Mouse (Mus musculus): ENCODE measurements around the gene Aff1. TPM values are rescaled to one million over a fixed set of nuclear protein-coding genes. Genes with fewer than 3 reads are reported as not detected.

Gene Aff1
- polyA plus RNA-seq, 1 experiment from 2014 or later: 21.9 TPM

DNA sequence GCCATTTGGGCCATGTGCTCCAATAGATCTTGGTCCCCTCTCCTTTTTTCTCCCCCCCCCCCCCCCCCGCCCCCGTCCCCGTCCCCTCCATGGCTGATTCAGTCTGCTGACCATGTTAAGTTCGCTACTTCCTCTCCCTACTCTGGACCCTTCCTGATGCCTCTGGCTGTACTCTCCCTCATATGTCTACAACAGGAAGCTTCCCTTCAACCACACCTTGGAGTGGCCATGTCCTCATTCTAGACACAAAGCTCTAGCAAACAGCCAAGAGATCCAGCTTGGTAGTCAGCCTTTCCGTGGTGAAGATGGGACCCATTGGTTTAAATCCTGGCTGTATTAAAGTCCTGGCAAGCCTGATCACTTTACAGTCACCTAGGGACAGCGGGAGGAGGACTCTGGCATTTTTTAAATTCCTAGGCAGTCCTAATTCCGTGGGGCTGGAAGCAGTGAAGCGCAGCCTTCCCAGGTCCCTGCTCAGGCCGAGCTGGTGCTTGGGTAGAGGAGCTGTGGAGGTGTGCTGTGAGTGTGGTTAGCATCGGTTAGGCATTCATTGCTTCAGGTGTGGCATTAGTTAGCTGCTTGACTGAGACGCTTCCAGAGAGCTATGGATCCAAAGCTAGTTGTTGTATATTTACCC lies 144.1 kb downstream of the Aff1 start:
- DNase-seq (ENCODE audit: low spot score): no peak

DNA sequence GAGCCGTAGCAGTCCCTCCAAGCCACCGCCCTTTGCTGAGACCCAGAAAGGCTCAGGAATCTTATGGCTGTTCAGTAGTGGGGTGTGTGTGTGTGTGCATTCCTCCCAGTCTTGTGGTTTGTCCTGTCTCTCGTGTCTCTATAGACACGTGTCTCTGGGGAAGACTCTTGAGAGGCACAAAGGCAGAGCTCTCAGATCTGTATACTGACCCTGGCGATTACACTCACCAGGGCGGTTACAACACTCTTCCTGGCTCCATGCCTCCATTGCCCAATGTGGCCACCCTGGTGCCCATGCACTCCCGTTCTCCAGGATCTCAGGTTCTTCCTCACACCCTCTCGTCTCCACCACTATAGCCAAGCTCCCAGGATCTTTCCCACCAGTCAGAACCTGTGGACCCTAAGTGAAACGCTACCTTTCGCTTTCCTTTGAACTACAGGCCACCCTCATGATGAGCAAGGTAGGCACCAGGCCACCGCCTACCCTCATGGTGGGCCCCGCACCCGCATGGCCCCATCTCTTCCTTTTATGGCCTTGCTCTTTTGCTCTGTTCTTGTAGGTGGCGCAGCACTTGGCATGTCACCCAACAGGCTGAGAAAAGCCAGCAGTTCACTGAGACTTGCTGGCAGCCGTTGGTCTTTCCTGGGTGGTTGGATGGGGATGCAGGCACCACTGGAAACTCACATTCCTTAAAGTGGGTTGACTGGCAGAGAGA lies 146.5 kb downstream of the Aff1 start:
- no peak for DNase-seq (ENCODE audit: low spot score)

DNA sequence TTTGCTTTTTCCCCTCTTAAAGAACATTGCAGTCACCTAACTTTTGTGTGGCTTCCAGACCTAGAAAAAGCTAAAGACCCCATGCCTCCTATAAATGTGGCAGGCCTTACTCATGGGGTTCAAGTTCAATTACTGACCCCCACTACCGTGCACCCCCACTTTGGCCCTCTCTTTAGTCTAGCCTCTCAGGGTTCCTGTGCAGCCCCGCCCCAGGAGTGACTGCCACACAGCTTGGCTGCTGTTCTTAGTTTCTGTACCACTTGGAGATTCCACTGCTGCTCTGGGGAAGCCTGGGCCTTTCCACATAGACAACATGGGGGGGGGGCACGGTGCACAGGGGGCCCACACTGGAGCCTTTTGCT lies 147.1 kb downstream of the Aff1 start:
- DNase-seq (ENCODE audit: low spot score): no peak

DNA sequence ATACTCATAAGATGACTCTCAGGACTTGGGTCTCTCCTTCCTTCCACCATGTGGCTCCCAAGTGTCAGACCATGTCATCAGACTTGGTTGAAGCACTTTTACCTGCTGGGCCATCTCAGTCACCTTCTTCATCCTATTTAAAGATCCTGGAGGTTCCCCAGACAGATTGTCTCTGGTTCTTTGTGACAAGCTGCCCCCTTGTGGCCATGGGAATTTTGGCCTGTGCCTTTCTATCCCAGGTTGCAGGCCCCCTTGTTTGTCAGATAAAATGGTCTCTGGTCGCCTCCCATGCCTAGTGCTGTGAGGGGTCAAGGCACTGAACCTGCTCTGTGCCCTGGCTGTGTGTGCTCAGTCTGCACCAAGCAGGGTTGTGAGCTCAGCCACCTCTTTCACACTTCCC lies 151.8 kb downstream of the Aff1 start:
- peak; percentile 55 for DNase-seq (ENCODE audit: low spot score)

DNA sequence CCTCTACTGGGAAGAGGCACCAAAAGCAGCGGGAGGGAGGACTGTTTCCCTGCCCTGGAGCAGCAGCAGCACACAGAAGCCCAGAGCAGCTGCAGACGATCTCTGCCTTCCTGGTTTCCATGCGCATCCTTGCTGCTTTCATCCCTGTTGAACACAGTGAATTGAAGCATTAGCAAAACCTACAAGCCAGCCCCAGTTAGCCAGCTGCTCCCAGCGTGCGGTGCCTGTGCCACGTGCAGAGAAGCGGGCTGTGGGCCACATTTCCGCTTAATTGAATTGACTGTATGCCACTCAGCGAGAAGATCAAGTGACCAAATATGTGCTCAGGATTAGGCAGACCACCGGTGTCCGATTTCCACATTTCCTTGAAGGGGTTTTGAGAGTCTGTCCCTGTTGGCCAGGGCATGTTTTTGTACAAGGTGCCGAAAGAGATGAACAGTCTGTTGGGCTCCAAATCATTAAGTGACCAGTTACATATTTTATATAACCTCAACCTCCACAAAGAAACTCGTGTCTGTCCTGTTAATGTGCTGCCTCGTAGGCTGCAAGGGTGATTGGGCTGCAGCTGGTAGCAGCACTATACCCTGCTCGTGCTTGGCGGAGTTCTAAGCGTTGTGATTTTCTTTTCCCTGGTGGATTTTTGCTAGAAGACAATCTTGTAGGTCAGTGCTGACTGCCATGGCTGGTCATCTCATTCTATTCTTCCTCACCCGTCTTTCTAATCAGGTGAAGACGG lies 153.4 kb downstream of the Aff1 start:
- no peak for DNase-seq (ENCODE audit: low spot score)

DNA sequence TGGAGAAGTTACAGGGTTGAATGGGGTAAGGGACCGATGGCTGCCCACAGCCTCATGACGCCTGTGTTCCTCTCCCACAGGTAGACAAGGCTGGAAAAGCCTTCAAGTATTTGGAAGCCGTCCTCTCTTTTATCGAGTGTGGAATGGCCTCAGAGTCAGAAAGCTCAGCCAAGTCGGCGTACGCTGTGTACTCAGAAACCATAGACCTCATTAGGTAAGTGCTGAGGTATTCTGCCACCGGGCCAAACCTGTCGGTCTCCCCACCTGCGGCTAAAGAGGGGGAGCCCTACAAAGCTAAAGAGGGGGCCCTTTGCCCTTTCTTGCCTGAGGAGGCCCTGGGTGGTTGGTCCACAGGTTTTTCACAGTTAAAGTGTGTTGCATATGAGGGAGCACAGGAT lies 154.0 kb downstream of the Aff1 start:
- DNase-seq (ENCODE audit: low spot score): no peak

DNA sequence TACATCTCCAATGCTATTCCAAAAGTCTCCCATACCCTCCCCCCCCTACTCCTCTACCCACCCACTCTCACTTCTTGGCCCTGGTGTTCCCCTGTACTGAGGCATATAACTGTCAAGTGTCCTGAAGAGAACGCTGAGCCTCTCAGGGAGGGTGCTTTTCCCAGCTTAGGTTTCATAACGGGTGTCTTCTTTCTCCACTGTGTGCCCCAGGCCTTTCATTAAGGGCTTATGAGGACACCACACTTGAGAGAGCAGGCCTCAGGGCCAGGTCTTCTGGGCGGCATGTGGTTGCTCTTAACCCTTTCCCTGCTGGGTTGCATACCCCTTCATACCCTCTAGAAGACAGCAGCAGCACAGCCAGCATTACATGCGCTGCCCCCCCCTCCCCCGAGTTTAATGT lies 154.4 kb downstream of the Aff1 start:
- no peak for DNase-seq (ENCODE audit: low spot score)

DNA sequence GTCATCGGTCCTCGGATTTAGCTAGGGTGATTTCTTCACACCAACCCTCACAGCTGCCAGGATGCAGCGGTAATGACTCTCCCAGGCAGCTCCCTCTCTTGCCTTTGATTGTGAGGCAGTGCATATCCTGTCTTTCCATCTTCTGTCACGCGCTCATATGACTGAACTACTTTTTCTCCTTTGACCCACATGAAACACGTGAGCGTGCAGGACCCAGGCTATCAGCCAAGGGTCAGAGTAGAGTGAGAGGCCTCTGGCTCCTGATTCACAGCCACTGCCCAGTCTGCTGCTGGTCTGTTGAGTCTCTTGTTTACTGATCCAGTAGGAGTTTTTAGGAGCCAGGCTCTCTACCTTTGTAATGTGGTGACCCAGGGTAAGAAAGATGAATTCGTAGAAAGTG lies 156.4 kb downstream of the Aff1 start:
- no peak for DNase-seq (ENCODE audit: low spot score)

DNA sequence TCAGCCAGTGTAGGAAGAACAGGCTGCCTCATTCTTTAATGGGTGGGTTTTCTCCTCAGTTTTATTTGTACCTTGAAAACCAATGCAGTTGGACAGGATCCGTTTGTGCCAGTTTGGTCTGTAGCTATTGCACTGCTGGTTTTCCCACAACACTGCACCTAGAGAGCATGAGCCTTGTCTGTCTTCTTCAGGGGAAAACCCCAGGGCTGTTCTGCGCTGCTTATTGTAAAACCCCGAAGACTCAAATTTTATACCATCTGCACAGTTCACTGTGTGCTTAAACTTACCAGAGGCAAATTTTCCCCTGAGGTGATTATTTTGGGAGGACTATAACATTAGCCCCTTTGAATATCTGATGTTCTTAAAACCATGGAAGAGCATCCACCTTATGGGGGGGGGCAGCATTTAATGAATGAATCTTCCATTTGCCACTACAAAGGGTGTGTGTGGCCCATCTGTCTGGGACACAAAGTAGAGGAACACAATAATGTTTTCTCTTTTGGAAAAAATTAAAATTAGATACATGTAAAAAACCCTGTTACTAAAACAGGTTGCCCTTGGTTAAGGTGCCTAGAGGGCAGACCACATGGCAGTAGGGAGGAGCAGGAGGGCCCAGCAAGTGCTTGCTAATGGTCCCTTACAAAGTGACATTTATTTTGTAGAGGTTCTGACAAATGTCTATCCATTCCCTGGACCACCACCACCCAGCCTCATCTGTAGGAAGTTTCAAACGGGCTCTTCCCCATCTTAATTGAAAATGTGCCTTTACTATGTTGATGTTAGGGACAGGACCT lies 160.8 kb downstream of the Aff1 start:
- no peak for DNase-seq (ENCODE audit: low spot score)

DNA sequence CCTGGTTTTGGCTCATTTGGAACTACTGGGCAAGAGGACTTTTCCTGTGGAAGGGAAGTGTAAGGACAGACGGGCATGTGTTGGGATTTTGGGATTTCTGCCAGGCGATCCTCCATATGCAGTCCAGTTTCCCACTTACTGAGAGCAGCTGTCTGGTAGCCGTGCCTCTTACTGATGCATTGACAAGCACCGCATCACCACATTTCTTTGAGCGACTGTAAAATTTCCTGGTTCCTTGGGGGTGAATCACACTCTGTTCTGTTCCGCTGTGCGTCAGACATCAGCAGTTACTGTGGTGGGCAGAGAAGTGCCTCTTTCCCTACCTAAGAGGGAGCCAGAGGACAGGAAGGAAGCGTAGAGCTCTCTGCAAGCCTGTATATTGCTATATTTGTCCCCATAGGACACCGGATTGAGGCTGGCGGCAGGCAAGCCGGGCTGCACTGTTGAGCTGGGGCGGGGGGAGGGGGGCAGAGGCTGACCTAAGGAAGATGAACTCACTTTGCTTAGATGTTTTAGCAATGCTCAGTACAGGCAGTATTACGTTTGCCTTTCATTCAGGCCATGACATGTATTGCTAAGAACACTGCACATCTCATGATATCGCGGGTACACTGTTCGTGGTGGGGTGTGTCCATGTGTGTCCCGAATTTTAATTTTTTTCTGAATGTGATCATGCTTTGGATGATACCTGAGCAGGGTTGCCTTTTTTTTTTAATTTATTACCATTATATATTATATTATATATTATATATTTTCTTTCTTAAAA lies 162.1 kb downstream of the Aff1 start:
- DNase-seq (ENCODE audit: low spot score): no peak

DNA sequence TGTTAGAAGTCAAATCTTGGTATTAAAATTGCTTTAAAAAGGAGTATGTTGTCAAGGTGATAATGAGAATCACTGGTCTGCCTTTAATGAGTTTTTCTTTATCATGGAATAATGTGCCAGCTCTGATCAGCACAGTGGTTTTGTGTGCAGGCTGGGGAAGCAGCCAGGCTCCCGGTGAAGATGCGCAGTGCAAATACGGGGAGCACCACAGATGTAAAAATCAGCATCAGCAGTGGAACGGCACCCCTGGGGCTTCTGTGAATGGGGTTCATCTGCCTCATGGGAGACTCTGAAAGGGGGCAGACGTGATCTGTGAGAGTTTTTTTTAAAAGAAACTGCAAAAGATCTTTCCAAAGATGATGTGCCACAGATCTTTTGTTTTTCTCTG lies 162.6 kb downstream of the Aff1 start:
- DNase-seq (ENCODE audit: low spot score): no peak

DNA sequence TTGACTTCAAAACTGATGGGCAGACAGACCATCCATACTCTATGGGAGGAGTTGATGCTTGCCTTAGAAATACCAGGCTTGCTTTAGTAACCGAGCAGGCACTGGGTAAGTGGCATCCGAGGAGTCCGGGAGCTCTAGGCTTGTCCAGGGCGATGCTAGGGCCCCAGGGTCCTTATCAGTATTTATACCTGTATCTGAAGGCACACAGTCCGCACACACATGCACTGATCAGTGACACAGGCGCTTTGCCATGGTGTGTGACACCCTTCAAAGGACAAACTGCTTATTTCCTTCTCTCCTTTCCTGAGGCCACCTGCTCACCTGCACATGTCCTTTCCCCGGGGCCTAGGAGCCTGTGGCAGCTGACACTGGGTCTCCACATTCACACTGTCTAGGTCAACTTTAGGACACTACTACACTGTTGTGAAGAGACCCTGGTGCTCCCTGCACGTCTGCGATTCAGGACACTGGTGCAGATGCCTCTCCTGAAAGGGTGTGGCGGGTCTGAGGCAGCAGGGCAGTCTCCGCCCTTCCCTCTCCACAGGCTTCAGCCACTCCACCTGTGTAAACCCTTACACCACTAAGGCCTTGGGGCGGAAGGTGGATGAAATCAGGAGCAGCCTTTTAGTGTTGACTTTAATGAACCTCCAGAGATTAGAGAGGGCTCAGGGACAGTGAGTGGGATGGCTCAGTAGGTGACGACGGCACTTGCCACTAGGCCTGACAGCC lies 163.5 kb downstream of the Aff1 start:
- no peak for DNase-seq (ENCODE audit: low spot score)

DNA sequence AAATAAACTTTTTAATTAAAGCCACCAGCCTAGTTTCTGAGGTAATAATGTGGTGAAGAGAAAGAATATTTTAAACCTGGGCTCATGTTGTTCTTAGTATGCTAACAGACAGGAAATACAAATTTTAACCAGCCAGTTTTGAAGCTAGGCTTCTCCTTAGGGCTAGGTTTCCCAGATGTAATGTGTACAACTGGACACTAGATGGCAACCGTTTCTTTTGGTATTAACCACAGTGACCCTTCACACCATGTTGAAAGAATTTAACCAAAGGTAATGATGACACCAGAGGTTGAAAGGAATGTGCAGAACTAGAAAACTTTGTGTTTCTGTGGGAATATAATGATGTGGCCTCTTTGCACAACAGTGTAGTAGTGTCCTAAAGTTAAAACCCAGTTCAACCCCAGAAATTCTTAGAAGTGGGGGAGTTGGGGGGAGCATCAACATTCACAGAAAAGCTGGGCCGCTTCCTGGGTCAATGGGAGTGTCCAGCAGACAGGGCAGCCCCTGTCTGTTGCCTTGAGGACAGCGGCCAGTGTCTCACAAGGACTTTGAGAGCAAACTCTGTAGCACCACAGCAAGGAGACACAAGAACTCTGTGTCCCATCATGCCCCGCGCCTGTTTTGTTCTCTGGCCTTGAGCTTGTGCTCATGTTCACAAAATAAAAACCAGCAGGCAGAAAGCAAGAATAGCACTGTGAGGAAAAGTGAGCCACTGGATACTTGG lies 164.3 kb downstream of the Aff1 start:
- DNase-seq (ENCODE audit: low spot score): peak; percentile 46

DNA sequence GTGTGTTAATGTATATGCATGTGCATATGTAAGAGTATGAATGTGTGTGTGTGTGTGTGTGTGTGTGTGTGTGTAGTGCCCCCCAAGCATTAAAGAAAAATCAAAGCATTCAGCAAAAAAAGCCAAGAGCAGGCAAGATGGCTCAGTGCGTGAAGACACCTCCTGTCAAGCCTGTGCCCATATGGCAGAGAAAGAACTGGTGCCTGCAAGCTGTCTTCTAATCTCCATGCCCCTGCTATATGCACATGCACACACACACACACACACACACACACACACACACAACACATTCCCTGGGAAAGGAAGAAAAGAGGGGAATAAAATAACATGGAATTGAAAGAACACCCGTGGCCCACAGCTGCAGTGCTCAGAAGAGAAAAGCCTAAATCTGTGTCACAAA lies 165.0 kb downstream of the Aff1 start:
- no peak for DNase-seq (ENCODE audit: low spot score)

DNA sequence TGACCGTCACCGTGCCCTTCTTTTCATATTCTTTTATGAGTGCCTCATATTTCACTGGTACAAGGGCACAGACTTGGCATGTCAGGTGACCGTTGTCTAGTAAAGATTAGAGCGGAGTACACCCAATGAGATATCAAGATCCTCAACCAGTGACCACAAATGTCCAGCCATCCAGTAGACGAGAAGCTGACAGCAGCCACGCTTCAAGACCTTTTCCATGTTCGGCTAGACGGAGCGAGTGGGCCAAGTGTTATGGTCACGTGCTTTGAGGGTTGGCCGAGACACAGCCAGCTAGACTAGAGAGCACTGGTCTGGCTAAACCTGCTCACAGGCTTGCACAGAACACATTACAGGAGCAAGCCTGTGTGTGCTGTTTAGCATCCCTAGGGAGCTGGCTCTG lies 168.4 kb downstream of the Aff1 start:
- DNase-seq (ENCODE audit: low spot score): no peak

DNA sequence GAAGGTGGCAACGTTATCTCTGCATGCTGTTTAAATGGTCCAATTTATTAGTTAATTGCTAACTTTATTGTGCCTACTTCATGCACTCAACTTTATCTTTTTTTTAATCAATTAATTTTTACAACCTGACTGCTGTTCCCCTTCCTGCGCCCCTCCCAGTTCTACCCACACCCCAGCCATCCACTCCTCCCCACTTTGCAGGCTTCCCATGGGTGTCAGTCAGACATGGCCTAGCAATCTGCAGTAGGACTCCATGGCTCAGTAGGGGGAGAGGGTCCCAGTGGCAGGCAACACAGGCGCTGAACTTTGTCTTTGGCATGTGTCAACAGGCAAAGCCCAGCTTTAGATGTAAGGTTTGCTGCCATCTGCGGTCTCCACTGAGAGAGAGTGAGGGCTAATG lies 171.6 kb downstream of the Aff1 start:
- no peak for DNase-seq (ENCODE audit: low spot score)

DNA sequence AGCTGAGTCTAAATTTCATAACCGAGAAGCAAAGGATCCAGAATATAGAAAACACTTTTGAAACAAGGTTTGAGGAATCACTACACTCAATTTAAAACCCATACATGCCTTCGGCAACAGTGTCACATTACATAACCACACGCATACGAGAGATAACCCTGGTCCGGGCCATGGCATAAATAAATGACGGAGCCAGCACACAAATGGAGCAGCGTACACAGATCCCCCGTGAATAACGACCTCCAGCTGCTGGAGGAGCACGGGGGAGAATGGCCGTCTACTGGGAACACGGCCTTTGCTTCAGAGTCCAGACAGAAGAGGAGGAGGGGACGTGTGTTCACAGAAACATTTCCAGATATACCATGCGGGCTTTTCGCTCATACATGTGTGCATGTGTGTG lies 197.6 kb downstream of the Aff1 start:
- no peak for DNase-seq (ENCODE audit: low spot score)

DNA sequence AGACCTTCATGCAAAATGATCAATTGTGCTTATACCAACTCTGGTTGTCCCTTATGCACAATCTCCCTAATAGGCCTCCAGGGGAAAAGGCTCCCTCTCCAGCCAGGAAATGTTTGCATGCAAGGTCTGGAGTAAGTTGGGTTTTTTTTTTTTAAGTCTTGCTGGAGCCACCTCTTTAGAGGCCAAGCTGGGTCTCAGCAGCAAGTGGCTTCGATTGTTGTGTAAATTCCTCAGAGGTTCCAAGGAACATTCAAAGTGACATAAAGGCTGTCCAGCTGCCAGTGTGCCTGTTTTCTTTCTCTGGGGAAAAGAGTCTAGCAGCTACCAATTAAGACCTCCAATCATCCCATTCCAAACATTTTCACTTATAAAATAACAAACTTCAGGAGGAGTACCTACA lies 206.1 kb downstream of the Aff1 start:
- no peak for DNase-seq (ENCODE audit: low spot score)
